Mouse (Mus musculus): ENCODE data around the gene Tmem53.

DNA sequence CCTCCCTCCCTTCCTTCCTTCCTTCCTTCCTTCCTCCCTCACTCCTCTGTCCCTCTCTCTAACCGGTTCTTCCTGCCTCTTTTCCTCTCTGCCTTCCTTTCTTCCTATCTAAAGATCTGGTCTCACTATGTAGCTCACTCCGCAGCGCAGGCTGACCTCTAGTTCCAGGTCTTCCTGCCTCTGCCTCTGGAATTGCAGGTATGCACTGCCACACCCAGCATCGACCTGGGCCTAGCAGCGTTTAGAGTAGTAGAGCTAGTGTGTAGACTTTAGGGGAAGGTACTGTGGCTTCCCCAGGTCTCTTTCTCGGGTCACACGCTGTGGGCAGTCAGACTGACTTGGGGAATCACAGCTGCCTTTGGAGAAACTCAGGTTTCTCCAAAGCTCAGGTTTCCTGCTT is 53.7 kb downstream of the Tmem53 start:
- TF ChIP-seq CTCF (IDR thresholded peaks at IDR 0.05; ENCODE audit: borderline replicate concordance, insufficient read depth, low read depth, low read length) (no peak), POLR2A (IDR thresholded peaks at IDR 0.05; ENCODE audit: borderline replicate concordance, insufficient read depth, low read length) (no peak)
